ENCODE assay signal across 8 mouse cellular contexts in genomic region chr1:151345109-151345862, GRCm38 (mm10). TPM values are rescaled to one million over a fixed set of nuclear protein-coding genes. Genes with fewer than 3 reads are reported as not detected.
DNase-seq lines count a peak whose midpoint lies in the region; ATAC-seq lines count a peak whose summit lies in the region.

No protein-coding gene starts in this region.

- intact Hi-C loops in gastrocnemius, postnatal 14 days (cut with DNase I; ENCODE audit: low total_unique reads): no loop called here
- intact Hi-C loops in left cerebral cortex, postnatal 10 days (cut with DNase I): loop anchor here (2.0 kb wide), 1 partner anchor 264 kb away; no protein-coding TSS in a partner anchor

- DNase-seq in adrenal gland, adult 18-20 months (ENCODE audit: low spot score in 2 of 2): peak; percentile 97
- peak; percentile 92 for DNase-seq in embryo, embryonic 10.5 days (ENCODE audit: low spot score)
- peak; percentile 96 for DNase-seq in gastrocnemius, postnatal 14 days
- peak; percentile 93 to 98 for DNase-seq in left cerebral cortex, postnatal 10 days (ENCODE audit: extremely low spot score in 1 of 2, low spot score in 2 of 2)
- peak; percentile 97 to 99 for DNase-seq in right cerebral cortex, postnatal 10 days (ENCODE audit: low spot score in 2 of 2)
- DNase-seq in urinary bladder, postnatal 14 days (ENCODE audit: low spot score): peak; percentile 98

- ATAC-seq in inflammation-experienced regulatory T-cells, adult 6 months: peak; percentile 63
- peak; percentile 59 for ATAC-seq in megakaryocyte progenitor cell, adult 5-6 weeks (replicated peaks; ENCODE audit: poor library complexity)

RNA-seq across cellular contexts. Expression of gene Ivns1abp, which starts 1.0 kb away (rescaled TPM):
- total RNA-seq in adrenal gland, adult 18-20 months (2021): 100 to 1,000 TPM; 102 to 147 TPM
- total RNA-seq in gastrocnemius, postnatal 14 days (2021): 100 to 1,000 TPM; 109 TPM
- polyA plus RNA-seq in inflammation-experienced regulatory T-cells, adult 6 months (2017; shearing (Covaris generic)): 100 to 1,000 TPM; 119 to 141 (median 125) TPM
- total RNA-seq in left cerebral cortex, postnatal 10 days (2021): 100 to 1,000 TPM; 152 to 153 TPM
- 277 and 293 TPM in 2 replicates for total RNA-seq in megakaryocyte progenitor cell, adult 5-6 weeks (2015)
- 330 and 449 TPM in 2 replicates for total RNA-seq in megakaryocyte progenitor cell, adult 5-6 weeks (2017)

Comparison
In these comparisons a context has a peak if more than half of its experiments do, and no peak if none do; other contexts are left out.
1. Peak in every context shown above with its lines: DNase-seq and ATAC-seq.